Mouse (Mus musculus) ES-Bruce4 (cell line): ENCODE results near the gene Igfbp6. TPM values are rescaled to one million over a fixed set of nuclear protein-coding genes. Genes with fewer than 3 reads are reported as not detected.

Experiments
- H3K27ac ChIP-seq: 2 replicates; pipeline ENCODE4 v1.5.1; 2012; ENCODE audit warnings: low read length, inconsistent platforms; ENCODE audit not compliant: insufficient read depth
- H3K27me3 ChIP-seq: 2 replicates; pipeline ENCODE4 v1.6.1; 2012; ENCODE audit warnings: mild to moderate bottlenecking, low read length, inconsistent platforms; ENCODE audit not compliant: control insufficient read depth, poor library complexity, insufficient read depth, severe bottlenecking
- H3K36me3 ChIP-seq: 2 replicates; pipeline ENCODE4 v1.6.1; 2012; ENCODE audit warnings: inconsistent platforms, mild to moderate bottlenecking, low read length, moderate library complexity; ENCODE audit not compliant: control insufficient read depth, poor library complexity, insufficient read depth, severe bottlenecking
- H3K4me1 ChIP-seq: one replicate; pipeline ENCODE4 v1.8.1; 2011; ENCODE audit warnings: low read length; ENCODE audit not compliant: control insufficient read depth, insufficient read depth
- H3K4me3 ChIP-seq: 2 replicates; pipeline ENCODE4 v1.5.1; 2011; ENCODE audit warnings: low read depth, mild to moderate bottlenecking, low read length
- H3K9ac ChIP-seq: 2 replicates; pipeline ENCODE4 v1.6.1; 2012; ENCODE audit warnings: low read depth, mild to moderate bottlenecking, inconsistent platforms; ENCODE audit not compliant: poor library complexity, severe bottlenecking
- H3K9me3 ChIP-seq: replicated peaks from 2 replicates; pipeline ENCODE4 v1.6.1; 2012; ENCODE audit warnings: mild to moderate bottlenecking, low read length, inconsistent platforms; ENCODE audit not compliant: control insufficient read depth, poor library complexity, insufficient read depth, severe bottlenecking
- CTCF ChIP-seq: IDR thresholded peaks from one replicate; pipeline ENCODE4 v1.8.1; 2011; ENCODE audit warnings: low read depth, low read length
- EP300 ChIP-seq: IDR thresholded peaks from 2 replicates; pipeline ENCODE4 v1.6.1; 2011; ENCODE audit warnings: low read depth, low read length; ENCODE audit not compliant: insufficient read depth
- POLR2A ChIP-seq: IDR thresholded peaks from one replicate; pipeline ENCODE4 v1.8.1; 2011; ENCODE audit warnings: low read length; ENCODE audit not compliant: insufficient read depth
- polyA plus RNA-seq: library from polyadenylated mRNA; stranded (reverse); fragments of >200 nt; gene quantifications from 2 replicates; pipeline ENCODE4 v1.2.4, GENCODE M21; 2011; ENCODE audit warnings: low read depth; ENCODE audit not compliant: missing spikeins, insufficient read depth, insufficient read length

Gene Igfbp6
- polyA plus RNA-seq, 1 experiment, result 2.2 TPM

GRCm38 (mm10) chr15:102117461-102118443 lies 26.4 kb upstream of the Igfbp6 start:
- H3K4me3 ChIP-seq, result no peak overlapping the region
- TF ChIP-seq CTCF, result peak; percentile 40
- no peak for TF ChIP-seq POLR2A
- no peak for TF ChIP-seq EP300
- H3K36me3 ChIP-seq, result no peaks in the 10 kb centered on the region; the same call in 1 of the 2 replicates
- no peak overlapping the region for H3K27ac ChIP-seq
- H3K9me3 ChIP-seq, result no peaks in the 10 kb centered on the region
- no peaks in the 10 kb centered on the region for H3K27me3 ChIP-seq
- H3K4me1 ChIP-seq, result no peaks in the 10 kb centered on the region
- H3K9ac ChIP-seq, result no peak overlapping the region

GRCm38 (mm10) chr15:102118591-102118990 lies 25.6 kb upstream of the Igfbp6 start:
- Histone ChIP-seq H3K9me3 (no peaks in the 10 kb centered on the region), H3K27me3 (no peaks in the 10 kb centered on the region), H3K4me3 (no peak overlapping the region), H3K4me1 (no peaks in the 10 kb centered on the region), H3K36me3 (no peaks in the 10 kb centered on the region; the same call in 1 of the 2 replicates), H3K9ac (no peak overlapping the region), H3K27ac (no peak overlapping the region)
- TF ChIP-seq EP300 (no peak), POLR2A (no peak), CTCF (no peak)

GRCm38 (mm10) chr15:102119121-102119830 lies 24.9 kb upstream of the Igfbp6 start:
- Histone ChIP-seq H3K4me3 (no peak overlapping the region), H3K27me3 (no peaks in the 10 kb centered on the region), H3K9ac (no peak overlapping the region), H3K27ac (no peak overlapping the region), H3K9me3 (no peaks in the 10 kb centered on the region), H3K4me1 (no peaks in the 10 kb centered on the region), H3K36me3 (no peaks in the 10 kb centered on the region; the same call in 1 of the 2 replicates)
- TF ChIP-seq POLR2A (no peak), CTCF (no peak), EP300 (no peak)

- Histone ChIP-seq H3K36me3 (peaks cover 1% of the 10 kb centered on the region; the same call in 1 of the 2 replicates), H3K4me3 (no peak overlapping the region)
These were observed 24.4 kb upstream of the Igfbp6 start for GRCm38 (mm10) chr15:102119831-102120170.

GRCm38 (mm10) chr15:102120530-102120929 lies 23.6 kb upstream of the Igfbp6 start:
- peaks cover 3% of the 10 kb centered on the region; the same call in 1 of the 2 replicates for H3K36me3 ChIP-seq

More at GRCm38 (mm10) chr15:102119831-102120170, 24.4 kb upstream of the Igfbp6 start:
- Histone ChIP-seq H3K27me3 (no peaks in the 10 kb centered on the region), H3K4me1 (no peaks in the 10 kb centered on the region), H3K9ac (no peak overlapping the region), H3K27ac (no peak overlapping the region), H3K9me3 (no peaks in the 10 kb centered on the region)
- no peak for TF ChIP-seq POLR2A
- TF ChIP-seq EP300, result no peak
- no peak for TF ChIP-seq CTCF

GRCm38 (mm10) chr15:102126303-102126702 lies 17.9 kb upstream of the Igfbp6 start:
- TF ChIP-seq EP300, result no peak
- no peak for TF ChIP-seq CTCF
- TF ChIP-seq POLR2A, result no peak
- no peak overlapping the region for H3K9ac ChIP-seq
- no peak overlapping the region for H3K27ac ChIP-seq

More at GRCm38 (mm10) chr15:102120530-102120929, 23.6 kb upstream of the Igfbp6 start:
- no peak for TF ChIP-seq EP300
- TF ChIP-seq CTCF, result no peak
- no peak for TF ChIP-seq POLR2A
- H3K27me3 ChIP-seq, result no peaks in the 10 kb centered on the region
- no peaks in the 10 kb centered on the region for H3K4me1 ChIP-seq
- H3K4me3 ChIP-seq, result no peak overlapping the region
- no peaks in the 10 kb centered on the region for H3K9me3 ChIP-seq
- no peak overlapping the region for H3K27ac ChIP-seq
- no peak overlapping the region for H3K9ac ChIP-seq

More at GRCm38 (mm10) chr15:102126303-102126702, 17.9 kb upstream of the Igfbp6 start:
- H3K27me3 ChIP-seq, result no peaks in the 10 kb centered on the region
- H3K4me1 ChIP-seq, result no peaks in the 10 kb centered on the region
- H3K4me3 ChIP-seq, result no peak overlapping the region
- 0 out of 2 replicates have a peak, but pooled peaks cover 10% of the 10 kb centered on the region for H3K36me3 ChIP-seq
- H3K9me3 ChIP-seq, result no peaks in the 10 kb centered on the region
